Mouse (Mus musculus) stomach, postnatal 0 days (tissue): ENCODE results near the gene 1700011L22Rik. TPM values are rescaled to one million over a fixed set of nuclear protein-coding genes. Genes with fewer than 3 reads are reported as not detected.
A peak's percentile ranks its signal among the peaks of the same experiment; 100 is the strongest.

ENCODE experiments used
- ATAC-seq: fragments of 200-750 bp; cut with Nextera tagmentation; 2 replicates; pipeline ENCODE4 v1.8.0; 2017; ENCODE audit not compliant: low FRiP score, low TSS enrichment
- DNase-seq: peaks from one replicate; pipeline ENCODE4 v3.0.0-alpha.2; 2016; ENCODE audit warnings: low spot score
- H3K27ac ChIP-seq: fragments of 300-500 bp; sonication (generic); replicated peaks from 2 replicates; pipeline ENCODE4 v1.5.1; 2014; ENCODE audit warnings: mild to moderate bottlenecking, control low read depth
- H3K27me3 ChIP-seq: fragments of 300-500 bp; sonication (generic); 2 replicates; pipeline ENCODE4 v1.6.1; 2014; ENCODE audit warnings: low read length; ENCODE audit not compliant: control insufficient read depth, insufficient read depth
- H3K36me3 ChIP-seq: fragments of 300-500 bp; sonication (generic); 2 replicates; pipeline ENCODE4 v1.6.1; 2014; ENCODE audit warnings: low read length, mixed read lengths; ENCODE audit not compliant: control insufficient read depth, insufficient read depth
- H3K4me1 ChIP-seq: fragments of 300-500 bp; sonication (generic); replicated peaks from 2 replicates; pipeline ENCODE4 v1.6.1; 2014; ENCODE audit warnings: antibody characterized with exemption; ENCODE audit not compliant: control insufficient read depth, insufficient read depth
- H3K4me2 ChIP-seq: fragments of 300-500 bp; sonication (generic); replicated peaks from 2 replicates; pipeline ENCODE4 v1.6.1; 2014; ENCODE audit warnings: low read depth, mild to moderate bottlenecking, control low read depth, moderate library complexity
- H3K4me3 ChIP-seq: fragments of 300-500 bp; sonication (generic); 2 replicates; pipeline ENCODE4 v1.5.1; 2014; ENCODE audit warnings: low read depth, low read length, control low read depth
- H3K9ac ChIP-seq: fragments of 300-500 bp; sonication (generic); 2 replicates; pipeline ENCODE4 v1.6.1; 2014; ENCODE audit warnings: mild to moderate bottlenecking, low read length, control low read depth, mixed read lengths
- H3K9me3 ChIP-seq: fragments of 300-500 bp; sonication (generic); 2 replicates; pipeline ENCODE4 v1.6.1; 2016; ENCODE audit warnings: low read length; ENCODE audit not compliant: control insufficient read depth
- CTCF ChIP-seq: IDR thresholded peaks from 2 replicates; pipeline ENCODE4 v1.5.1; 2016; ENCODE audit warnings: antibody characterized with exemption, low read depth, mild to moderate bottlenecking, moderate library complexity
- EP300 ChIP-seq: optimal IDR thresholded peaks from 2 replicates; pipeline ENCODE3; 2016; ENCODE audit warnings: antibody characterized with exemption
- WGBS: fragments of 180-500 bp; shearing (Covaris S2); extraction: QIAGEN DNeasy Blood & Tissue Kit; methylation state at CpG from one replicate; pipeline ENCODE4 v1.1.7; 2014; 5-methylcytosine and 5-hydroxymethylcytosine counted together
- polyA plus RNA-seq: library from polyadenylated mRNA; unstranded; fragments of >200 nt; fragmentation: Nextera tagmentation; extraction: Ambion mirVana; gene quantifications from 2 replicates; pipeline ENCODE4 v1.2.1, GENCODE M21; 2015

Gene 1700011L22Rik
- polyA plus RNA-seq, 1 experiment from 2014 or later = not detected

DNA sequence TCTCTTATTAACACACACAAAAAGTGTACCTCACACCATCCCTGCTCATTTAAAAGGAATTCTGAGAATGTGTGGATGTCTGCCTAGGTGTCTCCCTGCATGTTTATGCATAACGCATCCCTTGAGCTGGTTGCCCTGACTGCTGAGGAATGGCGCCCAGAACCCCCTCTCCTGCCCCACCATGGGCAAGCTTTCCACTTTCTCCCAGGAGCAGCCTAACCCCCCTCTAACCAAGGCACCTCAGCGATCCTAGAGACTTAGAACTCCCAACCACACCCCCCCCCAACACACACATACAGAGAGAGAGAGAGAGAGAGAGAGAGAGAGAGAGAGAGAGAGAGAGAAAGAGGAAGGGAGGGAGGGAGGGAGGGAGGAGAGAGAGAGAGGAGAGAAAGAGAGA is 40.2 kb downstream of the 1700011L22Rik start:
- DNase-seq = no peak
- 53% methylated on average over 3 of the region's 3 CpGs for WGBS
- Histone ChIP-seq H3K27me3 (no peaks in the 10 kb centered on the region), H3K4me2 (no peak overlapping the region), H3K4me1 (peaks cover 9% of the 10 kb centered on the region), H3K27ac (peak overlapping the region; percentile 94; the same call in 1 of the 2 replicates), H3K9ac (no peak overlapping the region), H3K4me3 (no peak overlapping the region), H3K9me3 (no peaks in the 10 kb centered on the region), H3K36me3 (no peaks in the 10 kb centered on the region)
- TF ChIP-seq CTCF = no peak
- TF ChIP-seq EP300 = no peak
- no peak for ATAC-seq

DNA sequence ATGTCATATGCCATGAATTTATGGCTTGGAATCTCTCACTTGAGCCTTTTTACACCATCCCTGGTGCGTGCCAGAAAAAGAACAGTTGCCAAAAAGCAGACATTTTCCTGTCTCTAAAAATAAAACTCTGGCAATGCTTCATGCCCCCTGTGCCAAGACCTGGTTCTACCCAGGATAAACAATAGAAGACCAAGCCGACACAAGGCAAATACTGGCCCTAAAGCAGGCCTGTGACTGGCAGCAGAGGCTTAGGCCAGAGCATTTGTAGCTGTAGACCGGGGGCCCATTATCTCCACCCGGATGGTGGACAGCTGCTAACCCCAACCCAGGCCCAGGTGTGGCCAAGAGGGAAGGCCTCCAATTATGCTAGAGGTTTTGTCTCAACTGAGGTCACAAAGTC is 41.5 kb downstream of the 1700011L22Rik start:
- H3K9me3 ChIP-seq = no peaks in the 10 kb centered on the region
- ATAC-seq = no peak
- H3K4me3 ChIP-seq = no peak overlapping the region
- no peaks in the 10 kb centered on the region for H3K36me3 ChIP-seq
- WGBS = 50% methylated on average over 4 of the region's 4 CpGs
- H3K4me1 ChIP-seq = peaks cover 9% of the 10 kb centered on the region
- no peak overlapping the region for H3K9ac ChIP-seq
- no peak for DNase-seq
- no peaks in the 10 kb centered on the region for H3K27me3 ChIP-seq
- no peak overlapping the region for H3K4me2 ChIP-seq
- peak overlapping the region; percentile 31; the same call in 1 of the 2 replicates for H3K27ac ChIP-seq
- TF ChIP-seq EP300 (no peak), CTCF (no peak)

DNA sequence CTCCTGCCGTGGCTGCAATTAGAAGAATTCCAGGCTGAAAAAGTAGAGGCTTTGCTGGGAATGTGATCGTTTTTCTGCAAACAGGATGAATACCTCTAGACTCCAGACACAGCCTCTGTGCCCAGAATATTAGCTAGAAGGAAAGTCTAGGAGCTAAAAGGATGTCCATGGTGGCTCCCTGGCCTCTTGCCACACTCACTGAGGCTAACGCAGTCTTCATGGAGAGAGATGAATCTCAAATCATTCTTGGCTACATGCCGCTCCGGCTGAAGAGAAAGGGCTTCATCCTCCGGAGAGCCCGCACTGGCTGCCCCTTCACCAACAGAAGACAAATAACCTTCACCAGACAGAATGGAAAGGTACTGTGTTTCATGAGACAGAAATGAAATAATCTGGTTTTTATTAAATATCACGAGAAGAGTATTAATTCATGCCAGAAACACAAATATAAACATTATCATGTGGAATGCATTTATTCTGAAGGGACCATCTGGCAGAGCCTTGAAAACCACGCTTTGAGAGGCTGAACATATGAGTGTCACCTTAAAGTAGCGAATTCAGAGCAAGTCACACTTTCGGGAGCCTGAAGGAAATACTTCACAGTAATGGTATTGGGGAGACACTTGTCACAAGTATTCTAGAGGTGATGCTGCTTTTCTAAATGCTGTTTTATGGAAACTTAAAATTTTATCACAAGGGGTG is 46.8 kb downstream of the 1700011L22Rik start:
- Histone ChIP-seq H3K27me3 (no peaks in the 10 kb centered on the region), H3K36me3 (no peaks in the 10 kb centered on the region), H3K27ac (no peak overlapping the region), H3K4me1 (no peaks in the 10 kb centered on the region), H3K4me3 (no peak overlapping the region), H3K9ac (no peak overlapping the region), H3K4me2 (0 out of 2 replicates have a peak overlapping the region, but pooled peaks have one; percentile 8), H3K9me3 (no peaks in the 10 kb centered on the region)
- WGBS = 51% methylated on average over 11 of the region's 11 CpGs
- no peak for ATAC-seq
- TF ChIP-seq CTCF (no peak), EP300 (no peak)
- no peak for DNase-seq

DNA sequence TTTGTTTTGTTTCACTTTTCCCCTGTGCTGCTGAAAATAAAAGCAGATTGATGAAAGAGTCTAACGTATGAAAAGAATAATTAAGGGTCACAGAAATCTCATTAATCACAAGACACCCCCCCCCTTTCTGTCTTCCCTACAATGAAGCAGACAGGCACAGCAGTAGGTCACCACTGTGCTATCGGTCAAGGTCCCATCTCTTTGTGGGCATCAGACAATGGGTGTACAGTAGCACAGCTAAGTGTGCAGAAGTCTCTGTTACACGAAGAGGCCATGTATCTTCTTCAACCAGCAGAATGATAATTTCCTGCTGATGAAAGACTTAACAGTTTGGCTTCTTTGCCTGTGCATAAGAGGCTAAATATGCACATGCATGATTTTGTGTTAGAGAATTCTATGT is 49.7 kb downstream of the 1700011L22Rik start:
- ATAC-seq = no peak
- Histone ChIP-seq H3K9me3 (no peaks in the 10 kb centered on the region), H3K9ac (no peak overlapping the region), H3K27me3 (no peaks in the 10 kb centered on the region), H3K4me3 (no peak overlapping the region), H3K4me1 (no peaks in the 10 kb centered on the region), H3K36me3 (no peaks in the 10 kb centered on the region), H3K27ac (no peak overlapping the region), H3K4me2 (no peak overlapping the region)
- DNase-seq = no peak
- no peak for TF ChIP-seq CTCF
- no peak for TF ChIP-seq EP300
- WGBS = 65% methylated on average over 3 of the region's 3 CpGs

DNA sequence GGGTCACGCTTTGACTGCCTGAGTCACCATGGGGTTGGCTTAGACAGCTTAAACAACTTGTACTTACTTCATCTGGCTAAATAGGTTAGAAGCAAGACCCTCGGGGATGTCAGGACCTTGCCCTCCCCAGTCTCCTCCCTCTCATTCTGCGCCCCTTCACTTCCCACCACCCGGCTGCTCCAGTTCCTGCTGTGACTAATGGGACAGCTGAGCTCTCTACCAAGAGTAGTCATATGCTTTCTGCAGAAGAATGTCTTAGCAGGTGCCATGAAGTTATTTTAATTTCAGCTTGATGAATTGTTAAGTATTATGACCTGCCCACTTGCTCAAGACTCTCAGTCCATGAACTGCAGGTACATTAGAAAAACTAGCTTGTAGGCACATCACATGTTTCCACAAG is 51.9 kb downstream of the 1700011L22Rik start:
- TF ChIP-seq CTCF = no peak
- TF ChIP-seq EP300 = no peak
- no peak for DNase-seq
- H3K27me3 ChIP-seq = no peaks in the 10 kb centered on the region
- H3K4me2 ChIP-seq = no peak overlapping the region
- no peak overlapping the region for H3K9ac ChIP-seq
- ATAC-seq = no peak
- H3K9me3 ChIP-seq = no peaks in the 10 kb centered on the region
- H3K4me1 ChIP-seq = no peaks in the 10 kb centered on the region
- WGBS = 65% methylated on average over 4 of the region's 4 CpGs
- H3K27ac ChIP-seq = no peak overlapping the region
- no peak overlapping the region for H3K4me3 ChIP-seq
- H3K36me3 ChIP-seq = no peaks in the 10 kb centered on the region

DNA sequence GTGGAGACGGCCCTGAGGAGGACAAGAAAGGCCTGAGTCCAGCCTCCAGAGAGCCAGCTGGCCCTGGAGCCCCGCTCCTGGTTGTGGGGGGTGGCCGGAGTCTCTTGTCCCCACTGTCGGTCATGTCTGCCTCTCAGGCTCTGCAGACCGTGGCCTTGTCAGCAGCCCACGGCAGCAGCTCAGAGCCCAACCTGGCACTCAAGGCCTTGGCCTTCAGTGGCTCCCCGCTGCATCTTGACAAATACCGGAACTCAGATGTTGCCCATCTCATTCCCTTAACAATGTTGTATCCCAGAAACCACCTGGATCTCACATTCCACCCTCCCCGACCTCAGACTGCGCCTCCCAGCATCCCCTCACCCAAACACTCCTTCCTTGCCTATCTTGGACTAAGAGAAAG is 58.3 kb downstream of the 1700011L22Rik start:
- no peak overlapping the region for H3K4me3 ChIP-seq
- H3K9me3 ChIP-seq = no peaks in the 10 kb centered on the region
- H3K4me1 ChIP-seq = no peaks in the 10 kb centered on the region
- no peak overlapping the region for H3K9ac ChIP-seq
- no peak for TF ChIP-seq CTCF
- no peak for TF ChIP-seq EP300
- H3K36me3 ChIP-seq = peaks cover 5% of the 10 kb centered on the region; the same call in 1 of the 2 replicates
- no peaks in the 10 kb centered on the region for H3K27me3 ChIP-seq
- ATAC-seq (no peak), DNase-seq (no peak)
- no peak overlapping the region for H3K27ac ChIP-seq
- WGBS = 92% methylated on average over 10 of the region's 10 CpGs
- no peak overlapping the region for H3K4me2 ChIP-seq
